Mouse (Mus musculus) myocyte (in vitro differentiated cells): ENCODE data around the gene Olfr649. TPM values are rescaled to one million over a fixed set of nuclear protein-coding genes. Genes with fewer than 3 reads are reported as not detected.

Experiments
- H3K27me3 ChIP-seq: one replicate; pipeline ENCODE4 v1.6.1; 2011; ENCODE audit not compliant: control insufficient read depth, insufficient read depth, insufficient read length
- H3K36me3 ChIP-seq: one replicate; pipeline ENCODE4 v1.6.1; 2011; ENCODE audit not compliant: control insufficient read depth, insufficient read depth
- H3K4me2 ChIP-seq: one replicate; pipeline ENCODE4 v1.6.1; 2011; ENCODE audit warnings: low read depth, control low read depth
- H3K4me3 ChIP-seq: one replicate; pipeline ENCODE4 v1.5.1; 2011; ENCODE audit warnings: mild to moderate bottlenecking, control low read depth, moderate library complexity
- H3K79me2 ChIP-seq: one replicate; pipeline ENCODE4 v1.6.1; 2011; ENCODE audit not compliant: control insufficient read depth, insufficient read depth
- H3ac ChIP-seq: one replicate; pipeline ENCODE4 v1.6.1; 2011; ENCODE audit not compliant: control insufficient read depth, insufficient read length
- CEBPB ChIP-seq: IDR thresholded peaks from 2 replicates; pipeline ENCODE4 v1.6.1; 2011; ENCODE audit warnings: mild to moderate bottlenecking, moderate library complexity; ENCODE audit not compliant: poor library complexity, insufficient read depth, severe bottlenecking
- E2F4 ChIP-seq: IDR thresholded peaks from one replicate; pipeline ENCODE4 v1.6.1; 2011; ENCODE audit warnings: mild to moderate bottlenecking, control low read depth, moderate library complexity; ENCODE audit not compliant: insufficient read depth
- MAX ChIP-seq: IDR thresholded peaks from one replicate; pipeline ENCODE4 v1.6.1; 2011; ENCODE audit warnings: low read depth, mild to moderate bottlenecking, control low read depth
- MYOD1 ChIP-seq, 3 experiments: IDR thresholded peaks; one replicate each; pipeline ENCODE4 v1.6.1; 2011; ENCODE audit warnings: control low read depth in 2 of 3, low read depth in 2 of 3, mild to moderate bottlenecking in 2 of 3, moderate library complexity in 1 of 3; ENCODE audit not compliant: insufficient read length in 2 of 3, control insufficient read depth in 1 of 3
- MYOG ChIP-seq, 3 experiments: IDR thresholded peaks; one replicate each; pipeline ENCODE4 v1.6.1; 2011; ENCODE audit warnings: control low read depth in 2 of 3, low read depth in 2 of 3, mild to moderate bottlenecking in 2 of 3; ENCODE audit not compliant: insufficient read length in 2 of 3, control insufficient read depth in 1 of 3, insufficient read depth in 1 of 3
- POLR2A ChIP-seq: IDR thresholded peaks from one replicate; pipeline ENCODE4 v1.6.1; 2011; ENCODE audit warnings: low read depth, mild to moderate bottlenecking, control low read depth, moderate library complexity; ENCODE audit not compliant: insufficient read length
- POLR2AphosphoS2 ChIP-seq: IDR thresholded peaks from one replicate; pipeline ENCODE4 v1.6.1; 2011; ENCODE audit warnings: low read depth, control low read depth; ENCODE audit not compliant: insufficient read length
- REST ChIP-seq: IDR thresholded peaks from one replicate; pipeline ENCODE4 v1.6.1; 2011; ENCODE audit warnings: mild to moderate bottlenecking, control low read depth, moderate library complexity; ENCODE audit not compliant: insufficient read depth, insufficient read length
- SRF ChIP-seq: IDR thresholded peaks from one replicate; pipeline ENCODE4 v1.6.1; 2011; ENCODE audit warnings: low read depth; ENCODE audit not compliant: control insufficient read depth, insufficient read length
- TCF12 ChIP-seq: IDR thresholded peaks from one replicate; pipeline ENCODE4 v1.6.1; 2011; ENCODE audit warnings: mild to moderate bottlenecking, control low read depth; ENCODE audit not compliant: poor library complexity, insufficient read depth, severe bottlenecking
- TCF3 ChIP-seq: IDR thresholded peaks from one replicate; pipeline ENCODE4 v1.6.1; 2011; ENCODE audit warnings: low read depth, control low read depth; ENCODE audit not compliant: insufficient read length
- USF1 ChIP-seq: IDR thresholded peaks from one replicate; pipeline ENCODE4 v1.6.1; 2011; ENCODE audit warnings: low read depth, mild to moderate bottlenecking, control low read depth, moderate library complexity
- polyA plus RNA-seq: library from polyadenylated mRNA; unstranded; fragments of >200 nt; fragmentation: generic; extraction: Trizol; gene quantifications from one replicate; pipeline ENCODE4 v1.2.1, GENCODE M21; 2012; ENCODE audit warnings: missing spikeins

Gene Olfr649
- polyA plus RNA-seq, 1 experiment: not detected

DNA sequence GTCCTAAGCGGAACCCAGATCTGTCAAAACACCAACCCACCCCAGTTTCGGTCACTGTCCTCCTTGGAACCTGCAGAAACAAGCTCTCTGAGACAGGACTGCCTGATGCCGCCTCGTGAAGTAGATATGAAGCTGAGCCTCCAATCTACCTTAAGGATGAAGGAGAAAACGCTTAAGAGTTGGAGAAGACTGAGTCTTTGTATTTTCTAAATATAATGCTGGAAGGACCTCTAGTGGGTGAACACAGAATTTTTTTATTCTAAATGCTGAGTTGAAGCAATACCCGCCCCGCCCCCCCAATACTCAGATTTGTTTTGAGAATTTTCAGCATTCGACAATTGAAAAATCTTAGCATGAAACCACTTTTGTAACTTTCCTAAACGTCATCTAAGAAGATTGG is 4.5 kb downstream of the Olfr649 start:
- no peak overlapping the region for H3K4me2 ChIP-seq
- no peaks in the 10 kb centered on the region for H3K79me2 ChIP-seq
- TF ChIP-seq CEBPB (no peak), REST (no peak), POLR2A (no peak), MYOD1 (IDR thresholded peaks at IDR 0.05; ENCODE audit: control insufficient read depth in 1 of 3, insufficient read length in 2 of 3, low read depth in 2 of 3) (no peak), POLR2AphosphoS2 (no peak), MAX (no peak), TCF3 (no peak), SRF (no peak), TCF12 (no peak), USF1 (no peak)
- H3K27me3 ChIP-seq: no peaks in the 10 kb centered on the region
- H3K4me3 ChIP-seq: no peak overlapping the region
- no peaks in the 10 kb centered on the region for H3K36me3 ChIP-seq
- no peak overlapping the region for H3ac ChIP-seq

- TF ChIP-seq SRF (no peak), POLR2AphosphoS2 (no peak), MYOD1 (IDR thresholded peaks at IDR 0.05; ENCODE audit: control insufficient read depth in 1 of 3, insufficient read length in 2 of 3, low read depth in 2 of 3) (no peak), MYOG (IDR thresholded peaks at IDR 0.05; ENCODE audit: control insufficient read depth in 1 of 3, insufficient read depth in 1 of 3, insufficient read length in 2 of 3, low read depth in 2 of 3) (no peak), POLR2A (no peak), REST (no peak), USF1 (no peak), MAX (no peak), E2F4 (no peak), TCF12 (no peak), TCF3 (no peak), CEBPB (no peak)
- Histone ChIP-seq H3K79me2 (no peaks in the 10 kb centered on the region), H3ac (no peak within 1 kb of the TSS), H3K36me3 (no peaks in the 10 kb centered on the region), H3K27me3 (no peaks in the 10 kb centered on the region), H3K4me2 (no peak within 1 kb of the TSS), H3K4me3 (no peak within 1 kb of the TSS)
Observed at GRCm38 (mm10) chr7:104183292-104183691, 12.5 kb downstream of the Olfr649 start, which contains the start of gene Olfr648. Gene Olfr648, minus strand, starts transcription at chr7:104183392.

DNA sequence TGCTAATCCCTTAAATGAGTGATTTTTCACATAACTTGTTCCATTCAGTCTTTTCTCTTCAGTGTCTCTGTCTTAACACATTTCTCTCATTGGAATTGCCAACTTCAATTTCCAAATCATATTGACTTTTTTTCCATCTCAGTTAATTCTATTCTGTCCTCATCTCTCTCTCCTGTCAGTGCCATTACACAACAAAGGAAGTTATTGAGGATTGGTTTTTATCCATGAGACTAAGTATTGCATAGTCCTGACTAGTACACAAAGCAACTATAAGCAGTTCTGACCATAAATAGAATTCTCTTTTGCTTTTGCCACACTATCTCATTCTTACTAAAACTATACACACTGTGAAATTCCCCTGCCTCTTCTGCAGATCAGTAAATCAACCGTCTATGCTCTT is 16.7 kb downstream of the Olfr649 start:
- no peak for TF ChIP-seq REST
- no peak for TF ChIP-seq POLR2A
- TF ChIP-seq CEBPB: no peak
- no peak for TF ChIP-seq E2F4
- TF ChIP-seq TCF12: no peak
- TF ChIP-seq SRF: no peak
- TF ChIP-seq TCF3: no peak
- Histone ChIP-seq H3K36me3 (no peaks in the 10 kb centered on the region), H3K4me3 (no peak overlapping the region), H3K4me2 (no peak overlapping the region), H3K79me2 (no peaks in the 10 kb centered on the region), H3ac (no peak overlapping the region), H3K27me3 (no peaks in the 10 kb centered on the region)

GRCm38 (mm10) chr7:104178422-104179054 is 17.2 kb downstream of the Olfr649 start:
- H3K27me3 ChIP-seq: no peaks in the 10 kb centered on the region
- H3K4me3 ChIP-seq: no peak overlapping the region
- TF ChIP-seq POLR2A: no peak
- no peak for TF ChIP-seq TCF3
- no peak for TF ChIP-seq SRF
- TF ChIP-seq REST: no peak
- TF ChIP-seq CEBPB: no peak
- TF ChIP-seq USF1: no peak
- no peak for TF ChIP-seq E2F4
- TF ChIP-seq POLR2AphosphoS2: no peak
- no peak for TF ChIP-seq MAX
- TF ChIP-seq MYOG (IDR thresholded peaks at IDR 0.05; ENCODE audit: control insufficient read depth in 1 of 3, insufficient read depth in 1 of 3, insufficient read length in 2 of 3, low read depth in 2 of 3): no peak
- TF ChIP-seq TCF12: no peak
- no peak for TF ChIP-seq MYOD1 (IDR thresholded peaks at IDR 0.05; ENCODE audit: control insufficient read depth in 1 of 3, insufficient read length in 2 of 3, low read depth in 2 of 3)
- H3K79me2 ChIP-seq: no peaks in the 10 kb centered on the region
- no peaks in the 10 kb centered on the region for H3K36me3 ChIP-seq
- no peak overlapping the region for H3ac ChIP-seq
- H3K4me2 ChIP-seq: no peak overlapping the region

DNA sequence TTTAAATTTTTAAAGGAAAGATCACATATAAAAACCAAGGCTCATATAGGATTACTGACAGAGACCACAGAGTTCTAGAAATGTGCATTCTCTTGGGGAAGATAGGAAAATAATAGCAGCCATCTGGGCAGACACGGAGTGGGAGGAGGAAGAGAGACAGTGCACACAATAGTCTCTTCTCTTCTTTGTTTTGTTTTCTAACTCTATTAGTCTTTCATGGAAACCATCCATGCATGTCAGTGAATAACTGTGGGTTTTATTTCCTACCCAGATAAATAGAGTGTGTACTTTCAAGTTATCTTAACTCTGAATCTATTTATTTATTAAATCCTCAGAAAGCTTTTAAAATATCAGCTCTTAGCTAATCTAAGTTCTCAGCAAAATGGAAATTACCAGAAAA is 20.7 kb downstream of the Olfr649 start:
- no peaks in the 10 kb centered on the region for H3K36me3 ChIP-seq
- H3K27me3 ChIP-seq: no peaks in the 10 kb centered on the region
- no peaks in the 10 kb centered on the region for H3K79me2 ChIP-seq
- TF ChIP-seq TCF3: no peak
- H3ac ChIP-seq: no peak overlapping the region
- no peak overlapping the region for H3K4me2 ChIP-seq
- no peak overlapping the region for H3K4me3 ChIP-seq
